Mouse (Mus musculus) MEL (cell line): ENCODE measurements around the gene Rab8a. TPM values are rescaled to one million over a fixed set of nuclear protein-coding genes. Genes with fewer than 3 reads are reported as not detected.

Experiments used
- DNase-seq: peaks from one replicate; pipeline ENCODE4 v3.0.0; 2011; ENCODE audit warnings: low read depth, low spot score
- H3K27ac ChIP-seq: 2 replicates; pipeline ENCODE4 v1.5.1; 2012; ENCODE audit warnings: low read depth, mild to moderate bottlenecking, control low read depth, low read length, moderate library complexity; ENCODE audit not compliant: control insufficient read depth
- H3K27me3 ChIP-seq, 2 experiments: fragments of 150-350 bp in 1 of 2; sonication (generic) in 1 of 2; 2 replicates each; pipeline ENCODE4 v1.6.1; 2012; ENCODE audit warnings: low read length in 2 of 2, mild to moderate bottlenecking in 2 of 2, improper control_type of control experiment in 1 of 2, moderate library complexity in 1 of 2; ENCODE audit not compliant: insufficient read depth in 2 of 2, control insufficient read depth in 1 of 2
- H3K36me3 ChIP-seq, 2 experiments: 2 replicates each; pipeline ENCODE4 v1.6.1; 2012 to 2014; ENCODE audit warnings: low read length in 2 of 2, improper control_type of control experiment in 1 of 2, inconsistent platforms in 1 of 2, mild to moderate bottlenecking in 1 of 2; ENCODE audit not compliant: insufficient read depth in 2 of 2, control insufficient read depth in 1 of 2
- H3K4me1 ChIP-seq, 2 experiments: fragments of 150-350 bp in 1 of 2; sonication (generic) in 1 of 2; 2 replicates each; pipeline ENCODE4 v1.6.1; 2012; ENCODE audit warnings: low read length in 2 of 2, improper control_type of control experiment in 1 of 2, mild to moderate bottlenecking in 1 of 2; ENCODE audit not compliant: insufficient read depth in 2 of 2, control insufficient read depth in 1 of 2
- H3K4me3 ChIP-seq, 2 experiments: fragments of 150-350 bp in 1 of 2; sonication (generic) in 1 of 2; 2 replicates each; pipeline ENCODE4 v1.5.1; 2012; ENCODE audit warnings: low read depth in 2 of 2, low read length in 2 of 2, mild to moderate bottlenecking in 2 of 2, moderate library complexity in 2 of 2, control low read depth in 1 of 2, improper control_type of control experiment in 1 of 2; ENCODE audit not compliant: control insufficient read depth in 1 of 2, insufficient read depth in 1 of 2
- H3K79me2 ChIP-seq: 2 replicates; pipeline ENCODE4 v1.6.1; 2012; ENCODE audit warnings: mild to moderate bottlenecking, low read length, moderate library complexity; ENCODE audit not compliant: control insufficient read depth, poor library complexity, insufficient read depth
- H3K9ac ChIP-seq: 2 replicates; pipeline ENCODE4 v1.6.1; 2012; ENCODE audit warnings: low read depth, mild to moderate bottlenecking, control low read depth, low read length, moderate library complexity; ENCODE audit not compliant: control insufficient read depth, poor library complexity, severe bottlenecking
- H3K9me3 ChIP-seq: fragments of 150-350 bp; sonication (generic); replicated peaks from 2 replicates; pipeline ENCODE4 v1.6.1; 2012; ENCODE audit warnings: mild to moderate bottlenecking, low read length, improper control_type of control experiment, moderate library complexity; ENCODE audit not compliant: insufficient read depth
- CHD1 ChIP-seq: IDR thresholded peaks from 2 replicates; pipeline ENCODE4 v1.6.1; 2012; ENCODE audit warnings: low read depth, mild to moderate bottlenecking, inconsistent platforms, low read length, improper control_type of control experiment
- CTCF ChIP-seq, 3 experiments: IDR thresholded peaks in 2 of 3; conservative IDR thresholded peaks in 1 of 3; 2 replicates each; pipeline ENCODE4 v1.5.1; 2011 to 2012; ENCODE audit warnings: low read length in 3 of 3, low read depth in 2 of 3, mild to moderate bottlenecking in 2 of 3, improper control_type of control experiment in 1 of 3, inconsistent platforms in 1 of 3, mixed read lengths in 1 of 3, moderate library complexity in 1 of 3; ENCODE audit not compliant: control insufficient read depth in 1 of 3, insufficient read depth in 1 of 3, poor library complexity in 1 of 3, severe bottlenecking in 1 of 3
- EP300 ChIP-seq, 2 experiments: IDR thresholded peaks; 2 replicates each; pipeline ENCODE4 v1.6.1; 2011; ENCODE audit warnings: improper control_type of control experiment in 2 of 2, low read length in 2 of 2, low read depth in 1 of 2, mild to moderate bottlenecking in 1 of 2
- GABPA ChIP-seq: IDR thresholded peaks from 2 replicates; pipeline ENCODE4 v1.6.1; 2012; ENCODE audit warnings: low read depth, mild to moderate bottlenecking, inconsistent platforms, low read length, improper control_type of control experiment, moderate library complexity
- HCFC1 ChIP-seq: IDR thresholded peaks from 2 replicates; pipeline ENCODE4 v1.6.1; 2012; ENCODE audit warnings: low read depth, mild to moderate bottlenecking, inconsistent platforms, low read length, improper control_type of control experiment, moderate library complexity
- MAFK ChIP-seq: IDR thresholded peaks from 2 replicates; pipeline ENCODE4 v1.6.1; 2011; ENCODE audit warnings: low read depth, mild to moderate bottlenecking, low read length, improper control_type of control experiment, borderline replicate concordance
- MAZ ChIP-seq: IDR thresholded peaks from 2 replicates; pipeline ENCODE4 v1.6.1; 2012; ENCODE audit warnings: low read depth, mild to moderate bottlenecking, inconsistent platforms, low read length, improper control_type of control experiment
- MXI1 ChIP-seq: IDR thresholded peaks from 2 replicates; pipeline ENCODE4 v1.6.1; 2011; ENCODE audit warnings: mild to moderate bottlenecking, low read depth, low read length, improper control_type of control experiment
- MYB ChIP-seq: IDR thresholded peaks from 2 replicates; pipeline ENCODE4 v1.6.1; 2011; ENCODE audit warnings: mild to moderate bottlenecking, low read depth, low read length, improper control_type of control experiment
- MYC ChIP-seq: IDR thresholded peaks from 2 replicates; pipeline ENCODE4 v1.6.1; 2011; ENCODE audit warnings: low read depth, mild to moderate bottlenecking, low read length, improper control_type of control experiment, moderate library complexity
- NELFE ChIP-seq: IDR thresholded peaks from 2 replicates; pipeline ENCODE4 v1.6.1; 2011; ENCODE audit warnings: low read depth, low read length, improper control_type of control experiment
- NRF1 ChIP-seq: IDR thresholded peaks from 2 replicates; pipeline ENCODE4 v1.6.1; 2014; ENCODE audit warnings: low read depth, mild to moderate bottlenecking, inconsistent platforms, low read length, improper control_type of control experiment, moderate library complexity; ENCODE audit not compliant: poor library complexity, insufficient read depth, severe bottlenecking
- RAD21 ChIP-seq: IDR thresholded peaks from 2 replicates; pipeline ENCODE4 v1.6.1; 2011; ENCODE audit warnings: mild to moderate bottlenecking, low read depth, low read length, improper control_type of control experiment
- RCOR1 ChIP-seq: IDR thresholded peaks from 2 replicates; pipeline ENCODE4 v1.6.1; 2012; ENCODE audit warnings: low read depth, mild to moderate bottlenecking, inconsistent platforms, low read length, improper control_type of control experiment
- SIN3A ChIP-seq: IDR thresholded peaks from 2 replicates; pipeline ENCODE4 v1.6.1; 2012; ENCODE audit warnings: low read length, improper control_type of control experiment, inconsistent platforms
- TCF12 ChIP-seq: IDR thresholded peaks from 2 replicates; pipeline ENCODE4 v1.6.1; 2014; ENCODE audit warnings: low read depth, mild to moderate bottlenecking, inconsistent platforms, low read length, improper control_type of control experiment, moderate library complexity
- ZC3H11A ChIP-seq: IDR thresholded peaks from 2 replicates; pipeline ENCODE4 v1.6.1; 2012; ENCODE audit warnings: low read depth, mild to moderate bottlenecking, inconsistent platforms, low read length, improper control_type of control experiment
- ZMIZ1 ChIP-seq: IDR thresholded peaks from 2 replicates; pipeline ENCODE4 v1.6.1; 2012; ENCODE audit warnings: low read depth, mild to moderate bottlenecking, inconsistent platforms, low read length, improper control_type of control experiment, moderate library complexity
- polyA plus RNA-seq, 2 experiments: library from polyadenylated mRNA; stranded (reverse) in 1 of 2; unstranded in 1 of 2; fragments of >175 nt in 1 of 2; fragments of >200 nt in 1 of 2; gene quantifications; 2 replicates each; pipeline versions ENCODE4 v1.2.1 to v1.2.4; 2012; ENCODE audit warnings: low replicate concordance in 2 of 2, low read depth in 1 of 2; ENCODE audit not compliant: insufficient read length in 2 of 2, insufficient read depth in 1 of 2, missing spikeins in 1 of 2
- total RNA-seq: library from RNA; depleted of rRNA; stranded (reverse); fragments of 300-350 nt; gene quantifications from 2 replicates; pipeline ENCODE4 v1.2.3, GENCODE M21; 2012

Gene Rab8a
- total and polyA plus RNA-seq, 3 experiments: 97.4 to 139 TPM; not detected in 1

- Histone ChIP-seq H3K27ac (no peak overlapping the region), H3K36me3 (no peaks in the 10 kb centered on the region), H3K79me2 (no peaks in the 10 kb centered on the region), H3K27me3 (no peaks in the 10 kb centered on the region), H3K9ac (no peak overlapping the region), H3K4me3 (no peak overlapping the region), H3K9me3 (no peaks in the 10 kb centered on the region), H3K4me1 (peaks cover 0 to 7% of the 10 kb centered on the region in 2 experiments; a peak in 2 of 4 replicates)
- TF ChIP-seq ZC3H11A (no peak), MYC (no peak), NRF1 (no peak), RAD21 (no peak), TCF12 (no peak), MXI1 (no peak), EP300 (IDR thresholded peaks at IDR 0.05; ENCODE audit: low read depth in 1 of 2, low read length in 2 of 2) (no peak), CTCF (IDR thresholded peaks at IDR 0.05 in 2 of 3, conservative IDR thresholded peaks at IDR 0.05 in 1 of 3; ENCODE audit: control insufficient read depth in 1 of 3, insufficient read depth in 1 of 3, low read depth in 2 of 3, low read length in 3 of 3, poor library complexity in 1 of 3, severe bottlenecking in 1 of 3) (no peak), HCFC1 (no peak)
- DNase-seq: no peak
Observed at GRCm38 (mm10) chr8:72211846-72212245, 50.8 kb downstream of the Rab8a start.

- no peak within 1 kb of the TSS for H3K27ac ChIP-seq
- no peak for TF ChIP-seq CHD1
- no peak for TF ChIP-seq MXI1
- TF ChIP-seq, all 39 proteins: peak for 0
- no peaks in the 10 kb centered on the region for H3K36me3 ChIP-seq
- peaks cover 0 to 7% of the 10 kb centered on the region in 2 experiments; a peak in 2 of 4 replicates for H3K4me1 ChIP-seq
- H3K79me2 ChIP-seq: no peaks in the 10 kb centered on the region
- no peak within 1 kb of the TSS for H3K9ac ChIP-seq
- H3K9me3 ChIP-seq: no peaks in the 10 kb centered on the region
- DNase-seq: no peak
- H3K27me3 ChIP-seq: no peaks in the 10 kb centered on the region
- no peak within 1 kb of the TSS for H3K4me3 ChIP-seq
Observed at GRCm38 (mm10) chr8:72212751-72213150, 51.8 kb downstream of the Rab8a start, which contains the start of gene Cib3. TSS of gene Cib3 (minus strand) at chr8:72212837.

GRCm38 (mm10) chr8:72213536-72213935, 52.5 kb downstream of the Rab8a start, which contains the start of gene Gm11034:
TSS of gene Gm11034 (minus strand) at chr8:72213636.
- no peak within 1 kb of the TSS for H3K4me3 ChIP-seq
- no peaks in the 10 kb centered on the region for H3K27me3 ChIP-seq
- H3K9me3 ChIP-seq: no peaks in the 10 kb centered on the region
- H3K27ac ChIP-seq: no peak within 1 kb of the TSS
- H3K4me1 ChIP-seq: peaks cover 0 to 10% of the 10 kb centered on the region in 2 experiments; a peak in 2 of 4 replicates
- H3K36me3 ChIP-seq: no peaks in the 10 kb centered on the region
- no peak within 1 kb of the TSS for H3K9ac ChIP-seq
- no peaks in the 10 kb centered on the region for H3K79me2 ChIP-seq
- DNase-seq: no peak
- TF ChIP-seq MAFK (no peak), MYB (no peak), MAZ (no peak), CTCF (IDR thresholded peaks at IDR 0.05 in 2 of 3, conservative IDR thresholded peaks at IDR 0.05 in 1 of 3; ENCODE audit: control insufficient read depth in 1 of 3, insufficient read depth in 1 of 3, low read depth in 2 of 3, low read length in 3 of 3, poor library complexity in 1 of 3, severe bottlenecking in 1 of 3) (no peak), GABPA (no peak), NRF1 (no peak), SIN3A (no peak), ZC3H11A (no peak), NELFE (no peak), RCOR1 (no peak), ZMIZ1 (no peak), EP300 (IDR thresholded peaks at IDR 0.05; ENCODE audit: low read depth in 1 of 2, low read length in 2 of 2) (no peak)
